Mouse (Mus musculus): Measurements from ENCODE around the gene Asgr1.

- TF ChIP-seq POLR2A (IDR thresholded peaks at IDR 0.05; ENCODE audit: borderline replicate concordance, extremely low read depth, insufficient read depth, insufficient read length, poor library complexity, severe bottlenecking) (no peak), CTCF (IDR thresholded peaks at IDR 0.05; ENCODE audit: borderline replicate concordance, extremely low read depth, insufficient read depth, insufficient read length) (no peak)
Observed at GRCm38 (mm10) chr11:70031321-70031670, 22.6 kb upstream of the Asgr1 start.

All from brain, embryonic 14.5 days (tissue).